Mouse (Mus musculus) embryonic facial prominence, embryonic 15.5 days (tissue): ENCODE data around the gene Acot6. TPM values are rescaled to one million over a fixed set of nuclear protein-coding genes. Genes with fewer than 3 reads are reported as not detected.
A peak's percentile ranks its signal among the peaks of the same experiment; 100 is the strongest.
"Not testable (repeated sequence)": the region's sequence is repeated elsewhere in the genome, so short reads cannot be mapped to it uniquely, and the experiment has no call there.

Source experiments
- ATAC-seq: fragments of 200-750 bp; cut with Nextera tagmentation; 2 replicates; pipeline ENCODE4 v1.8.0; 2017; ENCODE audit warnings: low read depth, moderate TSS enrichment; ENCODE audit not compliant: insufficient number of reproducible peaks, low FRiP score, low TSS enrichment
- H3K27ac ChIP-seq: fragments of 300-500 bp; sonication (generic); replicated peaks from 2 replicates; pipeline ENCODE4 v1.5.1; 2015; ENCODE audit warnings: mild to moderate bottlenecking, inconsistent platforms
- H3K27me3 ChIP-seq: fragments of 300-500 bp; sonication (generic); 2 replicates; pipeline ENCODE4 v1.6.1; 2015; ENCODE audit warnings: inconsistent platforms
- H3K36me3 ChIP-seq: fragments of 300-500 bp; sonication (generic); 2 replicates; pipeline ENCODE4 v1.6.1; 2015; ENCODE audit warnings: mild to moderate bottlenecking, inconsistent platforms
- H3K4me1 ChIP-seq: fragments of 300-500 bp; sonication (generic); 2 replicates; pipeline ENCODE4 v1.6.1; 2015; ENCODE audit warnings: inconsistent platforms
- H3K4me2 ChIP-seq: fragments of 300-500 bp; sonication (generic); replicated peaks from 2 replicates; pipeline ENCODE4 v1.6.1; 2015; ENCODE audit warnings: mild to moderate bottlenecking, inconsistent platforms
- H3K4me3 ChIP-seq: fragments of 300-500 bp; sonication (generic); replicated peaks from 2 replicates; pipeline ENCODE4 v1.5.1; 2015; ENCODE audit warnings: mild to moderate bottlenecking, inconsistent platforms
- H3K9ac ChIP-seq: fragments of 300-500 bp; sonication (generic); 2 replicates; pipeline ENCODE4 v1.6.1; 2015; ENCODE audit warnings: inconsistent platforms
- H3K9me3 ChIP-seq: fragments of 300-500 bp; sonication (generic); replicated peaks from 2 replicates; pipeline ENCODE4 v1.6.1; 2016; ENCODE audit warnings: inconsistent platforms
- WGBS: fragments of 180-500 bp; shearing (Covaris S2); methylation state at CpG from one replicate; pipeline ENCODE4 v1.1.7; 2015; 5-methylcytosine and 5-hydroxymethylcytosine counted together
- polyA plus RNA-seq: library from polyadenylated mRNA; unstranded; fragments of >200 nt; fragmentation: Nextera tagmentation; extraction: Ambion mirVana; gene quantifications from 2 replicates; pipeline ENCODE4 v1.2.1, GENCODE M21; 2015

Gene Acot6
- 2.1 and 2.4 TPM in 2 replicates for polyA plus RNA-seq

GRCm38 (mm10) chr12:84100604-84101492 lies at the start of gene Acot6:
Gene Acot6 (plus strand): TSS chr12:84100654.
- H3K27me3 ChIP-seq, result not testable (repeated sequence)
- ATAC-seq, result peak; percentile 63

GRCm38 (mm10) chr12:84050744-84051143 lies 49.7 kb upstream of the Acot6 start:
- not testable (repeated sequence) for H3K4me1 ChIP-seq, H3K4me2 ChIP-seq, H3K9ac ChIP-seq, ATAC-seq, H3K27ac ChIP-seq, H3K4me3 ChIP-seq, H3K36me3 ChIP-seq, H3K9me3 ChIP-seq
- 92% methylated on average over 5 of the region's 5 CpGs for WGBS
- H3K27me3 ChIP-seq, result peaks cover 13% of the 10 kb centered on the region

More at GRCm38 (mm10) chr12:84100604-84101492, at the start of gene Acot6:
- peak within 1 kb of the TSS; percentile 40 for H3K9ac ChIP-seq
- not testable (repeated sequence) for H3K9me3 ChIP-seq, H3K36me3 ChIP-seq, H3K4me1 ChIP-seq
- H3K4me3 ChIP-seq, result peak within 1 kb of the TSS; percentile 58
- peak within 1 kb of the TSS; percentile 63 for H3K27ac ChIP-seq
- H3K4me2 ChIP-seq, result peak within 1 kb of the TSS; percentile 71
- whole genome bisulfite sequencing, result under 1% methylated on average over 76 of the region's 80 CpGs

DNA sequence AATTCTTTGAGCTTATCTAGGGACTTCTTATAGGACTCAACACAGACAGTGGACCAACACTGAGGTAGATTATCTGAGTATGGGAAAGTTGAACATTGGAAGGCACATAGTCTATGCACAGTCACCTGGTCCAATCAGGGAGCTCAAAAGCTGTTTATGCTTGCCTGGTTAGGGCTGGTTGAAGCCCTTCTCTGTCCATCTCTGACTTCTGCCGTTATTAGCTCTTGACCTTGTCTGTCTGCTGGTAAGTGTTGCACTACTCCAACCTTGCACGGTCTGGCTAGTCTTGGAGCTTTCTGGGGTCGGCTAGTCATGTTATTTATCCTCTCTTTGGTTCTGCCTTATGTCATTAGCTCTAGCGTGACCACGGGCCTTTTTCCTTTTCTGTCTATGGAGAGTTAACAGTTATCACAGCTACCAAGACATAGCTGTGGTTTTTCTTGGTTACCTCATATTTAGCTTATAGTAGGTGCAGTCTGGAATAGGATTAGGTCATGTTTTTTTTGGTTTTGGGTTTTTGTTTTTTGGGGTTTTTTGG lies 48.4 kb upstream of the Acot6 start, which contains the start of gene Acot3:
Gene Acot3 (plus strand): TSS at position 208 of the 538 bp plus-strand sequence.
- Histone ChIP-seq H3K36me3 (no peaks in the 10 kb centered on the region), H3K4me1 (peaks cover 6% of the 10 kb centered on the region), H3K27ac (no peak within 1 kb of the TSS), H3K9me3 (no peaks in the 10 kb centered on the region), H3K27me3 (peaks cover 13% of the 10 kb centered on the region), H3K4me3 (no peak within 1 kb of the TSS), H3K9ac (no peak within 1 kb of the TSS), H3K4me2 (no peak within 1 kb of the TSS)
- no peak for ATAC-seq
- WGBS, result 74% methylated on average over 5 of the region's 5 CpGs

DNA sequence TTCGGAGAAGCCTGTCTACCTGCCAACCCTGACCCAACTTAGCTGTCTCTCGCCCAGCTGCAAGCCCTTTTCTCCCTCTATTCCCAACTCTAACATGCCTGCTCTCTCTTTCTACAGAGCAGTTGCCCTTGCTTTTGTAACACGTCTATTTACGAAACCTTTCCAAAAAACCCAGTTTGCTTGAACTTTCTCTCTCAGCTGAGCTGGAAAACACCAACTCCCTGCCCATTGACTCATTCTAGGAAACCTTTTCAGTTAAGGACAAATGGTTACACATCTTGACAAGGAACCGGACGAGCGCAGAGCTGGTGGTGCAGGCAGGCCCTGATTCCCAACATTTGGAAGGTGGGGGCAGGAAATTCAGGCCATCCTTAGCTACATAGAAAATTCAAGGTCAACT lies 47.8 kb upstream of the Acot6 start:
- Histone ChIP-seq H3K9ac (no peak overlapping the region), H3K36me3 (no peaks in the 10 kb centered on the region), H3K27me3 (peaks cover 13% of the 10 kb centered on the region), H3K4me1 (peaks cover 6% of the 10 kb centered on the region), H3K9me3 (no peaks in the 10 kb centered on the region), H3K4me2 (no peak overlapping the region), H3K27ac (no peak overlapping the region), H3K4me3 (no peak overlapping the region)
- 90% methylated on average over 7 of the region's 7 CpGs for WGBS
- ATAC-seq, result no peak

- no peak for ATAC-seq
- no peak overlapping the region for H3K27ac ChIP-seq
- H3K27me3 ChIP-seq, result peaks cover 13% of the 10 kb centered on the region
- H3K36me3 ChIP-seq, result no peaks in the 10 kb centered on the region
- H3K9me3 ChIP-seq, result no peaks in the 10 kb centered on the region
- peaks cover 6% of the 10 kb centered on the region for H3K4me1 ChIP-seq
- H3K4me3 ChIP-seq, result peak overlapping the region; percentile 43
- peak overlapping the region; percentile 80 for H3K4me2 ChIP-seq
- H3K9ac ChIP-seq, result no peak overlapping the region
- WGBS, result 12% methylated on average over 16 of the region's 16 CpGs
These were observed 47.3 kb upstream of the Acot6 start for GRCm38 (mm10) chr12:84053173-84053572.

- WGBS, result 3% methylated on average over 26 of the region's 46 CpGs
These were observed 46.6 kb upstream of the Acot6 start for GRCm38 (mm10) chr12:84053679-84054391.

DNA sequence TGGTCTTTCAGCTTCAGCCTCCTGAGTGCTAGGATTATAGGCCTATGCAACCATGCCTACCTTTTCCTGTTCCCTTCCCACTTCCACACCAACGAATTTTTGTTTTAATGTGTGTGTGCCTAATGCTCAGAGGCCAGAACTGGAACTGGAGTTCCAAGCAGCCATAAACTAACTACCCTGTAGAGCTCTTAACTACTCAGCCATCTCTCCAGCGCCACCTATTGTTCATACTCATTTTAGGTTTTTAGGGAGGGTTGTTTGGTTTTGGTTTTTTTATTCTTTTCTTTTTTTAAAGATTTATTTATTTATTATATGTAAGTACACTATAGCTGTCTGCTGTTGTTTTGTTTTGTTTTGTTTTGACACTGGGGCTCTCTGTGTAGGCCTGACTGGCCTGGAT lies 39.5 kb upstream of the Acot6 start:
- 31% methylated on average over 2 of the region's 2 CpGs for WGBS
- no peak for ATAC-seq

More at GRCm38 (mm10) chr12:84053679-84054391, 46.6 kb upstream of the Acot6 start:
- Histone ChIP-seq H3K4me2 (peak overlapping the region; percentile 80), H3K27ac (no peak overlapping the region), H3K9me3 (no peaks in the 10 kb centered on the region), H3K36me3 (no peaks in the 10 kb centered on the region), H3K4me1 (peaks cover 6% of the 10 kb centered on the region), H3K9ac (no peak overlapping the region), H3K27me3 (peaks cover 13% of the 10 kb centered on the region), H3K4me3 (peak overlapping the region; percentile 43)
- ATAC-seq, result no peak

GRCm38 (mm10) chr12:84062336-84062735 lies 38.1 kb upstream of the Acot6 start:
- no peaks in the 10 kb centered on the region for H3K9me3 ChIP-seq
- WGBS, result 92% methylated on average over 20 of the region's 20 CpGs
- no peaks in the 10 kb centered on the region for H3K4me1 ChIP-seq
- no peak overlapping the region for H3K4me2 ChIP-seq
- H3K36me3 ChIP-seq, result no peaks in the 10 kb centered on the region
- no peak overlapping the region for H3K27ac ChIP-seq
- no peak for ATAC-seq
- no peak overlapping the region for H3K4me3 ChIP-seq
- H3K9ac ChIP-seq, result no peak overlapping the region
- H3K27me3 ChIP-seq, result peaks cover 4% of the 10 kb centered on the region; the same call in 1 of the 2 replicates

More for the DNA sequence above, 39.5 kb upstream of the Acot6 start:
- Histone ChIP-seq H3K27ac (no peak overlapping the region), H3K9me3 (no peaks in the 10 kb centered on the region), H3K9ac (no peak overlapping the region), H3K4me3 (no peak overlapping the region), H3K4me1 (no peaks in the 10 kb centered on the region), H3K27me3 (peaks cover 4% of the 10 kb centered on the region; the same call in 1 of the 2 replicates), H3K4me2 (no peak overlapping the region), H3K36me3 (no peaks in the 10 kb centered on the region)

DNA sequence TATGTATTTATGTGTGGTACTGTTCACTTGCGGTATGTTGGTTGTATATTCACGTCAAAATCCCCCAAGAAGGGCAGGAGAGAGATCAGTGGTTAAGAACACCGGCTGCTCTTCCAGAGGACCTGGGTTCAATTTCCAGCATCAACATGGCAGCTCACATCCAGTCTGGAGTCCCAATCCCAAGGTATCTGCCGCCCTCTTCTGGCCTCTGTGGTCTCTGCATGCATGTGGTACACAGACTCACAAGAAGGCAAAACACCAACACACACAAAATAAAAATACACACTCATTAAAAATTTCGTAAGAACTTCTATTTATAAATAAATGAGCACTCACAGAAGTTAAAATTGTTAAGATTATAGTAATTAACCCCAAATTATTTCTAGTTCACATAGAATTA lies 37.2 kb upstream of the Acot6 start:
- 69% methylated on average over 5 of the region's 5 CpGs for WGBS
- H3K27ac ChIP-seq, result no peak overlapping the region
- no peaks in the 10 kb centered on the region for H3K4me1 ChIP-seq

DNA sequence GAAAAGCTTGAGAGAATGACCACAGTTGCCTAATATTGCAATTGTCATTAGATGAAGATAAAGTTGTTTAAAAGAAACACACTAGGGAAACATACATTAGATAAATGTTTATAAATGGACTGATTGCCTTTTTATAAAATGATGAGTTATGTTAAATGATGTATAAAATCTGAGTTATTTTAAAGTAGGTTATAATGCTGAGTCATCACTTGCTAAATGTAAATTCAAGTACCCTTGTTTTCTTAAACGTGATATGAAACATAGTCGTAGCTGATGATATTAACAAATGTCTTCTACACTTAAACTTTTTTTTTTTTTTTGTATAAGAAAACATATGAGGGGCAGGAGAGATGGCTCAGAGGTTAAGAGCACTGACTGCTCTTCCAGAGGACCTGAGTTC lies 36.6 kb upstream of the Acot6 start:
- ATAC-seq, result no peak
- no peaks in the 10 kb centered on the region for H3K9me3 ChIP-seq
- H3K4me1 ChIP-seq, result no peaks in the 10 kb centered on the region
- no peak overlapping the region for H3K9ac ChIP-seq
- no peak overlapping the region for H3K4me2 ChIP-seq
- H3K36me3 ChIP-seq, result no peaks in the 10 kb centered on the region
- H3K27ac ChIP-seq, result no peak overlapping the region
- no peak overlapping the region for H3K4me3 ChIP-seq
- 85% methylated on average over 2 of the region's 2 CpGs for WGBS
- H3K27me3 ChIP-seq, result peaks cover 15% of the 10 kb centered on the region

More for the DNA sequence above, 37.2 kb upstream of the Acot6 start:
- no peak for ATAC-seq
- Histone ChIP-seq H3K4me3 (no peak overlapping the region), H3K9me3 (no peaks in the 10 kb centered on the region), H3K9ac (no peak overlapping the region), H3K4me2 (no peak overlapping the region), H3K36me3 (no peaks in the 10 kb centered on the region), H3K27me3 (peaks cover 9% of the 10 kb centered on the region)

GRCm38 (mm10) chr12:84064621-84065020 lies 35.8 kb upstream of the Acot6 start:
- 71% methylated on average over 8 of the region's 8 CpGs for WGBS
- no peak overlapping the region for H3K4me3 ChIP-seq
- no peak for ATAC-seq

More at GRCm38 (mm10) chr12:84064621-84065020, 35.8 kb upstream of the Acot6 start:
- H3K9ac ChIP-seq, result no peak overlapping the region
- H3K27me3 ChIP-seq, result peaks cover 22% of the 10 kb centered on the region
- H3K9me3 ChIP-seq, result no peaks in the 10 kb centered on the region
- no peaks in the 10 kb centered on the region for H3K4me1 ChIP-seq
- H3K27ac ChIP-seq, result no peak overlapping the region
- no peak overlapping the region for H3K4me2 ChIP-seq
- H3K36me3 ChIP-seq, result no peaks in the 10 kb centered on the region
